8 mouse cellular contexts compared by ENCODE assay signal in the genomic region with DNA sequence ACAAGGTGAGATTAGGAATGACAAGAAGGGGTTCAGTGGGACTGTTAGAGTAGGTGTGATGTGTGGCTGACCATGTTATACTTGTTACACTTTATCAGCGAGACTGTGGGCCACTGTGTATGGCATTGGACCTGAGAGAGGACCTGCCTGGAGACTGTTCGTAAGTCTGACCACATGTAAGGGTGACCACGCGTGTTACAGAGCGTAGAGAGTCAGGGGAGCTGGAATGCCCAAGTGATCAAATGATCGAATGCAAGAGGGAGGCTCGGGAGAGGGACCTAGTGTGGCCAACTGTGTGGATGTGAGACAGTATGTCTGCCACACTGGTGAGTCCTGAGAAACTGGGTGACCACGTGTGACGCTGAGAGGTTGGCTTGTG. TPM values are rescaled to one million over a fixed set of nuclear protein-coding genes. Genes with fewer than 3 reads are reported as not detected.
A peak's percentile ranks its signal among the peaks of the same experiment; 100 is the strongest.
DNase-seq lines count a peak whose midpoint lies in the region; ATAC-seq lines count a peak whose summit lies in the region.

No protein-coding gene starts in this region.

- peak overlapping the region; percentile 44 for H3K4me3 ChIP-seq in forebrain, embryonic 10.5 days
- no peak overlapping the region for H3K4me3 ChIP-seq in forebrain, embryonic 16.5 days (replicated peaks; ENCODE audit: low read length)
- H3K4me3 ChIP-seq in lung, embryonic 15.5 days = peak overlapping the region; percentile 36
- peak overlapping the region; percentile 40 for H3K4me3 ChIP-seq in limb, embryonic 12.5 days (replicated peaks)
- peak overlapping the region; percentile 26 for H3K4me3 ChIP-seq in stomach, embryonic 14.5 days (ENCODE audit: low read depth, low read length)

- no peak for DNase-seq in forebrain, embryonic 10.5 days (ENCODE audit: extremely low spot score, low spot score)
- no peak for DNase-seq in lung, postnatal 4 days
- DNase-seq in thymus, postnatal 36 days = no peak
- no peak for DNase-seq in cerebellum, postnatal 14 days

- H3K36me3 ChIP-seq in forebrain, embryonic 10.5 days (replicated peaks) = peaks cover 4% of the 10 kb centered on the region
- H3K36me3 ChIP-seq in forebrain, embryonic 16.5 days (ENCODE audit: control insufficient read depth, insufficient read depth) = no peaks in the 10 kb centered on the region
- no peaks in the 10 kb centered on the region for H3K36me3 ChIP-seq in lung, embryonic 15.5 days
- H3K36me3 ChIP-seq in limb, embryonic 12.5 days = peaks cover 22% of the 10 kb centered on the region
- peaks cover 4% of the 10 kb centered on the region for H3K36me3 ChIP-seq in stomach, embryonic 14.5 days (ENCODE audit: control insufficient read depth, insufficient read depth, low read length)

- peaks cover 55% of the 10 kb centered on the region for H3K4me1 ChIP-seq in forebrain, embryonic 10.5 days
- H3K4me1 ChIP-seq in forebrain, embryonic 16.5 days (replicated peaks; ENCODE audit: control insufficient read depth, insufficient read depth, low read length) = peaks cover 26% of the 10 kb centered on the region
- H3K4me1 ChIP-seq in lung, embryonic 15.5 days = peaks cover 51% of the 10 kb centered on the region
- peaks cover 59% of the 10 kb centered on the region for H3K4me1 ChIP-seq in limb, embryonic 12.5 days (replicated peaks)
- H3K4me1 ChIP-seq in stomach, embryonic 14.5 days (ENCODE audit: control insufficient read depth, insufficient read depth, low read length) = peaks cover 20% of the 10 kb centered on the region; the same call in 1 of the 2 replicates

- no peak overlapping the region for H3K4me2 ChIP-seq in forebrain, embryonic 16.5 days (ENCODE audit: low read length)
- peak overlapping the region; percentile 71 for H3K4me2 ChIP-seq in lung, embryonic 15.5 days
- H3K4me2 ChIP-seq in limb, embryonic 12.5 days = peak overlapping the region; percentile 68
- H3K4me2 ChIP-seq in stomach, embryonic 14.5 days (replicated peaks; ENCODE audit: low read depth, low read length) = peak overlapping the region; percentile 59

- no peak; the same call in 1 of the 2 replicates for ATAC-seq in forebrain, embryonic 16.5 days
- no peak for ATAC-seq in lung, embryonic 15.5 days (ENCODE audit: borderline replicate concordance, extremely low read depth, low FRiP score, low TSS enrichment)
- no peak; the same call in 1 of the 2 replicates for ATAC-seq in limb, embryonic 12.5 days (ENCODE audit: insufficient number of reproducible peaks, insufficient read depth, low FRiP score, low TSS enrichment, low read depth)
- no peak for ATAC-seq in stomach, embryonic 14.5 days (ENCODE audit: insufficient number of reproducible peaks, insufficient read depth, low FRiP score, low read depth)

- H3K27ac ChIP-seq in forebrain, embryonic 10.5 days = peak overlapping the region; percentile 73; the same call in 1 of the 2 replicates
- H3K27ac ChIP-seq in forebrain, embryonic 16.5 days (ENCODE audit: low read length) = no peak overlapping the region
- H3K27ac ChIP-seq in lung, embryonic 15.5 days = no peak overlapping the region
- peak overlapping the region; percentile 53; the same call in 1 of the 2 replicates for H3K27ac ChIP-seq in limb, embryonic 12.5 days
- H3K27ac ChIP-seq in stomach, embryonic 14.5 days (ENCODE audit: low read length) = no peak overlapping the region

- peaks cover 4% of the 10 kb centered on the region; the same call in 1 of the 2 replicates for H3K9me3 ChIP-seq in forebrain, embryonic 10.5 days
- no peaks in the 10 kb centered on the region for H3K9me3 ChIP-seq in forebrain, embryonic 16.5 days (ENCODE audit: control insufficient read depth, low read length)
- no peaks in the 10 kb centered on the region for H3K9me3 ChIP-seq in lung, embryonic 15.5 days
- H3K9me3 ChIP-seq in limb, embryonic 12.5 days = no peaks in the 10 kb centered on the region
- H3K9me3 ChIP-seq in stomach, embryonic 14.5 days (ENCODE audit: control insufficient read depth, low read depth, low read length) = no peaks in the 10 kb centered on the region

- WGBS in forebrain, embryonic 10.5 days = 47% methylated on average over 9 of the region's 9 CpGs
- WGBS in forebrain, embryonic 16.5 days = 54% methylated on average over 9 of the region's 9 CpGs
- WGBS in lung, embryonic 15.5 days = 23% methylated on average over 9 of the region's 9 CpGs
- 31% methylated on average over 9 of the region's 9 CpGs for WGBS in limb, embryonic 12.5 days
- 42% methylated on average over 9 of the region's 9 CpGs for WGBS in stomach, embryonic 14.5 days

- no peak overlapping the region for H3K9ac ChIP-seq in forebrain, embryonic 16.5 days (replicated peaks; ENCODE audit: low read depth, low read length)
- peak overlapping the region; percentile 56; the same call in 1 of the 2 replicates for H3K9ac ChIP-seq in lung, embryonic 15.5 days
- peak overlapping the region; percentile 57 for H3K9ac ChIP-seq in limb, embryonic 12.5 days (replicated peaks)
- no peak overlapping the region for H3K9ac ChIP-seq in stomach, embryonic 14.5 days (replicated peaks; ENCODE audit: low read depth, low read length)

- H3K27me3 ChIP-seq in forebrain, embryonic 10.5 days (ENCODE audit: poor library complexity, severe bottlenecking) = peaks cover 77% of the 10 kb centered on the region
- H3K27me3 ChIP-seq in forebrain, embryonic 16.5 days (replicated peaks; ENCODE audit: control insufficient read depth, insufficient read depth, low read length) = no peaks in the 10 kb centered on the region; the same call in 1 of the 2 replicates
- H3K27me3 ChIP-seq in lung, embryonic 15.5 days = peaks cover 29% of the 10 kb centered on the region
- 0 out of 2 replicates have a peak, but pooled peaks cover 6% of the 10 kb centered on the region for H3K27me3 ChIP-seq in limb, embryonic 12.5 days
- H3K27me3 ChIP-seq in stomach, embryonic 14.5 days (ENCODE audit: control insufficient read depth, insufficient read depth, low read length) = no peaks in the 10 kb centered on the region

RNA-seq across cellular contexts. Expression of a gene that starts 0.8 kb away (rescaled TPM):
- 5.5 and 6.6 TPM in 2 replicates for polyA plus RNA-seq in forebrain, embryonic 10.5 days (2016; fragmentation: Nextera tagmentation; extraction: Ambion mirVana)
- polyA plus RNA-seq in forebrain, embryonic 16.5 days (2015; fragmentation: Nextera tagmentation; extraction: Ambion mirVana) = 1.9 and 4.5 TPM in 2 replicates
- polyA plus RNA-seq in lung, embryonic 15.5 days (2015; fragmentation: Nextera tagmentation; extraction: Ambion mirVana) = 11.2 and 12.0 TPM in 2 replicates
- polyA plus RNA-seq in limb, embryonic 12.5 days (2016; fragmentation: Nextera tagmentation; extraction: Ambion mirVana) = 13.2 and 16.2 TPM in 2 replicates
- polyA plus RNA-seq in stomach, embryonic 14.5 days (2014; fragmentation: Nextera tagmentation; extraction: Ambion mirVana) = 12.8 and 12.9 TPM in 2 replicates

RNA-seq across cellular contexts. Expression of a gene that starts 13.9 kb away (rescaled TPM):
- polyA plus RNA-seq in forebrain, embryonic 10.5 days (2016; fragmentation: Nextera tagmentation; extraction: Ambion mirVana) = 0.10 TPM in 2 replicates
- 0.15 TPM in 2 replicates for polyA plus RNA-seq in forebrain, embryonic 16.5 days (2015; fragmentation: Nextera tagmentation; extraction: Ambion mirVana)
- polyA plus RNA-seq in lung, embryonic 15.5 days (2015; fragmentation: Nextera tagmentation; extraction: Ambion mirVana) = 2.0 and 2.4 TPM in 2 replicates
- polyA plus RNA-seq in limb, embryonic 12.5 days (2016; fragmentation: Nextera tagmentation; extraction: Ambion mirVana) = 0.96 and 1.1 TPM in 2 replicates
- polyA plus RNA-seq in stomach, embryonic 14.5 days (2014; fragmentation: Nextera tagmentation; extraction: Ambion mirVana) = 1.5 and 2.0 TPM in 2 replicates

RNA-seq across cellular contexts. Expression of a gene that starts 17.2 kb away (rescaled TPM):
- 1.9 and 2.2 TPM in 2 replicates for polyA plus RNA-seq in forebrain, embryonic 10.5 days (2016; fragmentation: Nextera tagmentation; extraction: Ambion mirVana)
- 2.1 and 2.6 TPM in 2 replicates for polyA plus RNA-seq in forebrain, embryonic 16.5 days (2015; fragmentation: Nextera tagmentation; extraction: Ambion mirVana)
- 3.5 and 3.7 TPM in 2 replicates for polyA plus RNA-seq in lung, embryonic 15.5 days (2015; fragmentation: Nextera tagmentation; extraction: Ambion mirVana)
- 9.8 and 12.5 TPM in 2 replicates for polyA plus RNA-seq in limb, embryonic 12.5 days (2016; fragmentation: Nextera tagmentation; extraction: Ambion mirVana)
- polyA plus RNA-seq in stomach, embryonic 14.5 days (2014; fragmentation: Nextera tagmentation; extraction: Ambion mirVana) = 5.5 and 6.1 TPM in 2 replicates

RNA-seq across cellular contexts. Expression of a gene that starts 31.6 kb away (rescaled TPM):
- polyA plus RNA-seq in forebrain, embryonic 10.5 days (2016; fragmentation: Nextera tagmentation; extraction: Ambion mirVana) = 156 and 163 TPM in 2 replicates
- polyA plus RNA-seq in forebrain, embryonic 16.5 days (2015; fragmentation: Nextera tagmentation; extraction: Ambion mirVana) = 308 and 333 TPM in 2 replicates
- polyA plus RNA-seq in lung, embryonic 15.5 days (2015; fragmentation: Nextera tagmentation; extraction: Ambion mirVana) = 101 and 104 TPM in 2 replicates
- polyA plus RNA-seq in limb, embryonic 12.5 days (2016; fragmentation: Nextera tagmentation; extraction: Ambion mirVana) = 108 and 123 TPM in 2 replicates
- 148 and 161 TPM in 2 replicates for polyA plus RNA-seq in stomach, embryonic 14.5 days (2014; fragmentation: Nextera tagmentation; extraction: Ambion mirVana)

RNA-seq across cellular contexts. Expression of a gene that starts 49.6 kb away (rescaled TPM):
- 9.6 and 10.7 TPM in 2 replicates for polyA plus RNA-seq in forebrain, embryonic 10.5 days (2016; fragmentation: Nextera tagmentation; extraction: Ambion mirVana)
- polyA plus RNA-seq in forebrain, embryonic 16.5 days (2015; fragmentation: Nextera tagmentation; extraction: Ambion mirVana) = 6.6 TPM in 2 replicates
- polyA plus RNA-seq in lung, embryonic 15.5 days (2015; fragmentation: Nextera tagmentation; extraction: Ambion mirVana) = 18.9 and 19.7 TPM in 2 replicates
- polyA plus RNA-seq in limb, embryonic 12.5 days (2016; fragmentation: Nextera tagmentation; extraction: Ambion mirVana) = 16.0 and 16.2 TPM in 2 replicates
- polyA plus RNA-seq in stomach, embryonic 14.5 days (2014; fragmentation: Nextera tagmentation; extraction: Ambion mirVana) = 14.2 and 14.6 TPM in 2 replicates

Comparison
In these comparisons a context has a peak if more than half of its experiments do, and no peak if none do; other contexts are left out.
1. H3K27ac ChIP-seq: peak in forebrain, embryonic 10.5 days (single experiment) and limb, embryonic 12.5 days (single experiment); none in forebrain, embryonic 16.5 days (single experiment), lung, embryonic 15.5 days (single experiment) and stomach, embryonic 14.5 days (single experiment).
2. H3K9ac ChIP-seq: peak in lung, embryonic 15.5 days (single experiment) and limb, embryonic 12.5 days (single experiment); none in forebrain, embryonic 16.5 days (single experiment) and stomach, embryonic 14.5 days (single experiment).